ENCODE assay signal across 8 mouse cellular contexts in the genomic region with DNA sequence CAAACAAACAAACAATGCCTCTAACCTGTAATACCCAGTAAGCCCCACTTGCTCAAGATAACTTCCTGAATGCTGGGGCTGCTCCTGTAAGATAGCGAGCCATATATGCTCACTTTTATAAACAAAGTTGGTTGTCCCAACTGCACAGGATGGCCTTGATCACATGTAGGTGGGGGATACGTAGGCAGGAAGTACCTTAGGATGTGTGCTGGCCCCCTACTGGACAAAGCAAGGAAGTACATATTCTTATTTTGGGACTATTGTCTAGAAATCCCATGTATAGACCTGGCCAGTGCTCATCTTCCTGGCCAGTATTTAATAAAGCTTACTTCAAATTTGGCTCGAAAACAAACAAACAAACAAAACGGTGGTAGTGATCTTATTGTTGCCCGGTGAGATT. TPM values are rescaled to one million over a fixed set of nuclear protein-coding genes. Genes with fewer than 3 reads are reported as not detected.
A peak's percentile ranks its signal among the peaks of the same experiment; 100 is the strongest.
DNase-seq lines count a peak whose midpoint lies in the region; ATAC-seq lines count a peak whose summit lies in the region.

No protein-coding gene starts in this region.

- peak; percentile 88 for ATAC-seq in megakaryocyte progenitor cell, adult 5-6 weeks (replicated peaks; ENCODE audit: poor library complexity)

- intact Hi-C loops in heart, postnatal 14 days (cut with DNase I), result no loop called here

- peak; percentile 1 for DNase-seq in heart, adult 8-10 months (ENCODE audit: low spot score)
- DNase-seq in heart, postnatal 14 days, result no peak
- peak; percentile 65 for DNase-seq in CD4-positive, CD25-positive, alpha-beta regulatory T cell, adult 2 months (ENCODE audit: low read depth, low spot score)
- peak; percentile 39 for DNase-seq in adipocyte (ENCODE audit: low spot score)
- DNase-seq in frontal cortex, adult 2 months (ENCODE audit: extremely low spot score in 1 of 2, low spot score in 1 of 2), result no peak
- DNase-seq in ovary, postnatal 10 days (ENCODE audit: low spot score), result no peak
- DNase-seq in adrenal gland, adult 18-20 months (ENCODE audit: low spot score in 2 of 2), result no peak

RNA-seq across cellular contexts. Expression of a gene that starts 39.1 kb away (rescaled TPM):
- total RNA-seq in heart, adult 8-10 months (2022), result 1 to 10 TPM; 8.1 to 9.3 (median 8.9) TPM
- 10 to 100 TPM; 11.0 to 11.7 TPM for total RNA-seq in heart, postnatal 14 days (2021)
- total RNA-seq in megakaryocyte progenitor cell, adult 5-6 weeks (2015), result 3.9 and 4.2 TPM in 2 replicates
- total RNA-seq in megakaryocyte progenitor cell, adult 5-6 weeks (2017), result 0.29 and 3.0 TPM in 2 replicates
- polyA plus RNA-seq in frontal cortex, adult 2 months (2012; rRNA removed), result 23.9 and 26.0 TPM in 2 replicates
- 10 to 100 TPM; 34.5 to 47.8 TPM for total RNA-seq in adrenal gland, adult 18-20 months (2021)

RNA-seq across cellular contexts. Expression of a gene that starts 59.7 kb away (rescaled TPM):
- total RNA-seq in heart, adult 8-10 months (2022), result 1 to 10 TPM in 2 of 4 experiments, under 1 TPM in 2; 0.72 to 1.1 (median 1.0) TPM
- 1 to 10 TPM in 1 of 2 experiments, under 1 TPM in 1; 0.84 to 2.2 TPM for total RNA-seq in heart, postnatal 14 days (2021)
- 2.5 and 3.4 TPM in 2 replicates for total RNA-seq in megakaryocyte progenitor cell, adult 5-6 weeks (2015)
- total RNA-seq in megakaryocyte progenitor cell, adult 5-6 weeks (2017), result 4.4 and 4.5 TPM in 2 replicates
- polyA plus RNA-seq in frontal cortex, adult 2 months (2012; rRNA removed), result 1.0 and 1.1 TPM in 2 replicates
- total RNA-seq in adrenal gland, adult 18-20 months (2021), result 1 to 10 TPM in 1 of 2 experiments, under 1 TPM in 1; 0.90 to 1.5 TPM

Comparison
In these comparisons a context has a peak if more than half of its experiments do, and no peak if none do; other contexts are left out.
1. DNase-seq: peak in heart, adult 8-10 months (single experiment), CD4-positive, CD25-positive, alpha-beta regulatory T cell, adult 2 months (single experiment) and adipocyte (single experiment); none in heart, postnatal 14 days (0 of 2), frontal cortex, adult 2 months (0 of 2), ovary, postnatal 10 days (single experiment) and adrenal gland, adult 18-20 months (0 of 2).